Mouse (Mus musculus): ENCODE measurements around the gene Srsf7. TPM values are rescaled to one million over a fixed set of nuclear protein-coding genes. Genes with fewer than 3 reads are reported as not detected.
A peak's percentile ranks its signal among the peaks of the same experiment; 100 is the strongest.
"Not testable (repeated sequence)": the region's sequence is repeated elsewhere in the genome, so short reads cannot be mapped to it uniquely, and the experiment has no call there.

The Srsf7 gene
- total RNA-seq, 2 experiments from 2014 or later, result 36.9 to 41.9 TPM

- no peak for DNase-seq (ENCODE audit: low spot score)
- intact Hi-C loops (cut with DNase I), result loop anchor here (10.0 kb wide), 1 partner anchor 311 kb away; the partner anchor contains the start of gene Atl2
These were observed 821 bp downstream of the Srsf7 start for GRCm38 (mm10) chr17:80206301-80206670.

GRCm38 (mm10) chr17:80205657-80206056 lies 1.4 kb downstream of the Srsf7 start:
- intact Hi-C loops (cut with DNase I), result loop anchor here (10.0 kb wide), 1 partner anchor 311 kb away; the partner anchor contains the start of gene Atl2
- DNase-seq (ENCODE audit: low spot score), result no peak

GRCm38 (mm10) chr17:80199160-80199778 lies 7.8 kb downstream of the Srsf7 start:
- no peak for DNase-seq (ENCODE audit: low spot score)
- intact Hi-C loops (cut with DNase I), result no loop called here

- intact Hi-C loops (cut with DNase I), result no loop called here
- DNase-seq (ENCODE audit: low spot score), result no peak
These were observed 14.0 kb downstream of the Srsf7 start for GRCm38 (mm10) chr17:80193075-80193474.

- intact Hi-C loops (cut with DNase I), result loop anchor here (5.0 kb wide), 1 partner anchor 321 kb away; no protein-coding TSS in a partner anchor
These were observed 23.5 kb downstream of the Srsf7 start for GRCm38 (mm10) chr17:80183615-80184014.

DNA sequence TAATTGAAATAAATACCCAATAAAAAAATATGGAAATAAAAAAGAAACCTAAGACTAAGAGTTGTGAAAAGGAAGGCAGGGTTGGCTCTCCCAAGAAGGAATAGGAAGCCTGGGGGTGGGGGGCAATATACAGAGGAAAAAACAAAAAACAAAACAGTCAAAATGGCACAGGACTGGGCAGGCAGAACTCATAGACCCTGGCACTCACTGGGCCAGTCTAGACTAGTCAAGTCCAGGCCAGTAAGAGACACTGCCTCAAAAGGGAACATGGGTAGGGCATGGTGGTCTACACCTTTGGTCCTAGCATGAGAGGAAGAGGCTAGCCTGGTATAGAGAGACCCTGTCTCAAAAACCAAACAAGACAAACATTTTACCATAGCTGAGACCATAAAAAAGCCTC lies 26.6 kb downstream of the Srsf7 start:
- DNase-seq (ENCODE audit: low spot score), result no peak
- intact Hi-C loops (cut with DNase I), result loop anchor here (1.0 to 5.0 kb wide), 2 partner anchors 132 to 318 kb away; no protein-coding TSS in a partner anchor

More at GRCm38 (mm10) chr17:80183615-80184014, 23.5 kb downstream of the Srsf7 start:
- no peak for DNase-seq (ENCODE audit: low spot score)

- intact Hi-C loops (cut with DNase I), result loop anchor here (1.0 to 5.0 kb wide), 2 partner anchors 132 to 318 kb away; no protein-coding TSS in a partner anchor
These were observed 27.1 kb downstream of the Srsf7 start for GRCm38 (mm10) chr17:80179959-80180358.

DNA sequence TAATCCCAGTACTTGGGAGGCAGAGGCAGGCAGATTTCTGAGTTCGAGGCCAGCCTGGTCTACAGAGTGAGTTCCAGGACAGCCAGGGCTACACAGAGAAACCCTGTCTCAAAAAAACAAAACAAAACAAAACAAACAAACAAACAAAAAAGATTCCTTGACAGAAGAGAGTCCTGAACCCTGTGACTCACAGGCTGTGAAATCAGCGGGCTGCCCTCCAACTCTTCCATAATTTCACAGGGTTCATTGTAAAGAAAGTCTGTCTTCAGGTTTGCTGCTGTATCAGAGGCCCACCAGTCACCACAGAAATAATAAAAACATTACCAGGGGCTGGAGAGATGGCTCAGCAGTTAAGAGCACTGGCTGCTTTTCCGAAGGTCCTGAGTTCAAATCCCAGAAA lies 28.3 kb downstream of the Srsf7 start:
- intact Hi-C loops (cut with DNase I); DNase-seq (ENCODE audit: low spot score): not testable (repeated sequence)

More at GRCm38 (mm10) chr17:80179959-80180358, 27.1 kb downstream of the Srsf7 start:
- DNase-seq (ENCODE audit: low spot score), result peak; percentile 39

DNA sequence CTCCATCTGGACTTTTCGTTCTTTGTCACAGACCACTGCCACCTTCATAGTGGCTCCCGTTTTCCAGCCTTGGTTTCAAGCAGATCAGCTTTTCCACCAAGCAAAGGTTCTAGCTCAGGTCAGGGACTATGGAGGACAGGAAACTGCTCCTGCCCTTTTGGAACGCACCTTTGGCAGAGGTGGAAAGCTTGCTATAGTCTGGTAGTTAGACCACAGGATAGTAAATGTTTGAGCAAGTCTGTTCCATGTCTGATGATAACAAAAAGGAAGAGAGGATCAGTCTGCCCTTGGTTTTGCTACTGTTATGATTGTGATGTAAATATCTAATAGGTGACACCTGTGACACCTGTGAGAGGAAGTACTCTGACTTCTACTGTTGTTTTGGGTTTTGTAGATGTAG lies 31.1 kb downstream of the Srsf7 start:
- DNase-seq (ENCODE audit: low spot score), result no peak
- intact Hi-C loops (cut with DNase I), result no loop called here

DNA sequence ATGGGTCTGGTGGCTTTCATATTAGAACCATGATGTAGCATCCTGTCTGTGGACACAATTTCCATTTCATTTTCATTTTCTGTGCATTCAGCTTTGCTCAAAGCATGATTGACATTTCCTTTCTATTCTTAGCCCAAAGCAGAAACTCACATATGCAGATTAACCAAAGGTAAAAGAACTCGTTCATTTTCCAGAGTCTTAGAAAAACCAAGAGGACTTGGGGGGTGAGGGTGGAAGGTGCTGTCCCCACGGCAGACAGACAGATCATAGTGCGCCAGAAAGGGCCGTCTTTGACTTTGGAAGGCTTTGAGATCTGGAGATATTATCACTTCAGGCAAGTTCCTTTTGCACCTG lies 31.7 kb downstream of the Srsf7 start:
- no peak for DNase-seq (ENCODE audit: low spot score)
- intact Hi-C loops (cut with DNase I), result no loop called here

DNA sequence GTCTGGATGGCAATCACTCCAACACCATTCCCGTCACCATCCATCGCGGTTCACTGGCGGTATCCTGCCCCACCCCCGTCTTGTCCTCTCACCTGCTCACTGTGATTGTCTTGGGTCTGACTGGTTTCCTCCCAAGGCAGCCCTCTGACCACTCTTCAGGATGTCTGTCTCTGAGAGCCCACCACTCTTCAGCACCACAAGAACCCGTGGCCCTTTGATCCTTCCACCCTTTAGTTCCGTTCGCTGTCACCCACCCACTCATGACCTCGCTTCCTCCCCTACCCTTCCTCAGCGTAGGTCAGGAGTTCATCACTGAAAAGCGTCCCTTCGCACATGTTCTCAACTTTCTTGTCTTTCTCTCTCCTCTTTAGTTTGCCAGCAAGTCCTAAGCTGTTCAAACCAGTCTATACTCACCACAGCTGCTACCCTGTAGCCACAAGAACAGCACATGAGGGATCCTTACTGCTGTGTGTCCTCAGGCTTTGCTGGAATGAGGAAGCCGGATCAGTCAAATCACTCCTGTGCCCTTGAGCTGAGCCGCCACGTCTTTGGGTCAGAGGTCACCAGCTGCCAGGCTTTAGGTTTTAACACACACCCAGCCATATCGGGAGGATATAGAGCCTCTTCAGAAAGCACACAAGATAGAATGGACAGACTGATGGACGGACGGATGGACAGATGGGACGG lies 32.3 kb downstream of the Srsf7 start:
- intact Hi-C loops (cut with DNase I), result no loop called here
- DNase-seq (ENCODE audit: low spot score), result no peak

DNA sequence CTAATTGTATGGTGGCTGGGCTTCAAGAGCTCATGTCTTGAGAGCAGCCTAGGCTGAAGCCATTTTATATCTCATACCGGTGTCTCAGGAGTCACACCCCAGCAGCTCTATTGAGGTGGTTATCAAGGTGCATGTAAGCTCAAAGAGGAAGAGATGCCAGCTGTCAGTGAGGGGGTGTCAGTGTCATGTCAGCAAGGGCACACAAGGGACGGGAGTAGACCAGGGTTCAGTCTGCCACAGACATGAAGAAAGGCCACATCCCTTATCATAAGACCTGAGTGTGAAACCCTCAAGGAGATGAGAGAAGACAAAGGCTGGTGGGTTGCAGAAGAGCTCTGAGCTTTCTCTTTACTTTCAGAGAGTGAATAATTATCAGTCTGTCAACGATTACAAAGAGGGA lies 33.0 kb downstream of the Srsf7 start:
- intact Hi-C loops (cut with DNase I), result no loop called here
- no peak for DNase-seq (ENCODE audit: low spot score)

DNA sequence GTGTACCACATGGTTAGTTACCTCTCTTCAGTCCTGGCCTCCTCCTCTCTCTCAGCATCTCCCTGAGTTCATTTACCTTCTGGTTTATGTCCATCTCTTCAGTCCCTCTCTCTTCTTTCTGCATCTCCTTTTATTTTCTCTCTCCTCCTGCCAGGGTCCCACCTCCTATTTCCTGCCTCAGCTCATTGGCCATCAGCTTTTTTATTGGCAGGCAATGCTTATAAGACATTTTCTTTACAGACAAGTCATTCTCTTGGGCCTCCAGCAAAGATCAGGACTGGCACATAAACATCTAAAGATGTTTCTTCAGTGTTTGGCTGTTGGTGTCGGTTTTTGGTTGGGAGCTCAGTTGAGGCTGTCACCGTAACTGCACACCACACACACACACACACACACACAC lies 33.4 kb downstream of the Srsf7 start:
- intact Hi-C loops (cut with DNase I), result no loop called here
- no peak for DNase-seq (ENCODE audit: low spot score)

GRCm38 (mm10) chr17:80172761-80173160 lies 34.3 kb downstream of the Srsf7 start:
- intact Hi-C loops (cut with DNase I), result no loop called here

GRCm38 (mm10) chr17:80171948-80172347 lies 35.2 kb downstream of the Srsf7 start:
- no peak for DNase-seq (ENCODE audit: low spot score)
- intact Hi-C loops (cut with DNase I), result no loop called here

More at GRCm38 (mm10) chr17:80172761-80173160, 34.3 kb downstream of the Srsf7 start:
- DNase-seq (ENCODE audit: low spot score), result no peak

DNA sequence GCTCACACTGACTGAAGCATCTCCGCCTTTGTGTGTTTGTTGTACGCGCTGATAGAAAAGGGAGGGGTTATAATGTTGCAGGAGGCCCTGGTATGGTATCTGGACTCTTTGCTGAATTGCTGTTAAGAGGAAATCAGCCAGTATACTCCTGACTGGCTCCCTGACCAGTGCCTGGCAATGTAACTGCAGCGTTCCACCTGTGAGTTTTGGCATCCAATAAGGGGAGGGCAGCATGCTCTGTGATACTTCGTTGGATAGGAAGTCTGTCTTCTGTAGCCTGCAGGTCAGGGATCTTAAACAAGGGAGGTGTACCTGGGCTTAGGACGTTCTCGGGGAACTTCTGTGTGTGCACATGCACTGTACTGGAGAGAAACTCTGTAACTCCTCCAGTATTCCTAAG lies 36.2 kb downstream of the Srsf7 start:
- no peak for DNase-seq (ENCODE audit: low spot score)
- intact Hi-C loops (cut with DNase I), result no loop called here

GRCm38 (mm10) chr17:80169792-80170191 lies 37.3 kb downstream of the Srsf7 start:
- intact Hi-C loops (cut with DNase I), result no loop called here
- no peak for DNase-seq (ENCODE audit: low spot score)

DNA sequence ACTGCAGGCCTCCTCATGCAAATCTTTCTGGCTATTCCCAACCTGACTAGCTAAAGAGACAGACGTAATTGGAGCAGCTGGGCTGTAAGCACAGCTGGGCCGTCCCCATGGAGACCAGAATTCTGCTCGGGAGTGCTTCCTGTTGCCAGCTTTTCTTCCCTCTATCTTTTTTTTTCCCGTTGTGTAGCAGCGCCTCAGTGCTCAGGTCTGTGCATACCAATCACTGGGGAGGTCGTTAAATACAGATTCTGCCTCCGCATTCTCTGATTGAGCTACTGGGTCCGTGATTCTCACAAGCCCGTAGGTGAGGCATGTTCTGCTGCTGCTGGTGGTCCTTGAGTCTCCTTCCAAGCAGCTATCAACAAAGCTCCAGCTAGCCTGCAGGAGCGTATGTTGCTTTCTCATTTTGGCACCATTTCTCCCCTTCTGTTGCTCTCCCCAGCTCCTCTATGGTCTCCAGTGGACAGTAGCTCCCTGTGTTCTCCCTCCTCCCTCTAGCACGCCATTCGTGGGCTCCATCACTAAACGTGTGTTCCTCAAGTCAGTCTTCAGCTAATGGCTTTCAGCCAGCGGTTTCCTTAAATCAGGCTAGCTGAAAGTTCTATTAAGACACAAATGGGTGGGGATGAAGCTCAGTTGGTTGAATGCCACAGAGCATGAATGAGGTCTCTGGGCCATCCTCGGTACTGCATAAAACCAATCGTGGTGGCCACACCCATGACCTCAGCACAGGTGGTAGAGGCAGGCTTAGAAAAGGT lies 38.5 kb downstream of the Srsf7 start:
- intact Hi-C loops (cut with DNase I), result no loop called here
- no peak for DNase-seq (ENCODE audit: low spot score)

- DNase-seq (ENCODE audit: low spot score), result no peak
- intact Hi-C loops (cut with DNase I), result no loop called here
These were observed 39.3 kb downstream of the Srsf7 start for GRCm38 (mm10) chr17:80167851-80168251.

DNA sequence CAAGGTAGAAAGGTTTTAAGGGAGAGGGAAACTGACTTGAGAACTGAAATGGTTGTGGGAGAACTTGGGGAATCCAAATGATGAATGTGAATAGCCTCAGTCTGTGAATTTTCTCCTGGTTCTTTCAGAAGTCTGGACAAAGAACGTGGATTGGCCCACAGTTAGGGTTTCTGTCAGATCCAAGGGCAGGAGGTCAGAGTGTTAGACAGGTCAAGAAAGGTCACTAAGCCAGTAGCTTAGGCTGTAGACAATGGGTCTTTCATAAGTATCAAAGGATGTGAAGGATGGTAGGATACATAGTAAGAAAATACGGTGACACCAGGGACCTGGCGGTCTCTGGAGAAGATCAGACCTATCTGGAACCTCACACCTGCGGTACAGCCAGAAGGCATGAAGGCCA lies 39.7 kb downstream of the Srsf7 start:
- intact Hi-C loops (cut with DNase I), result no loop called here
- no peak for DNase-seq (ENCODE audit: low spot score)

DNA sequence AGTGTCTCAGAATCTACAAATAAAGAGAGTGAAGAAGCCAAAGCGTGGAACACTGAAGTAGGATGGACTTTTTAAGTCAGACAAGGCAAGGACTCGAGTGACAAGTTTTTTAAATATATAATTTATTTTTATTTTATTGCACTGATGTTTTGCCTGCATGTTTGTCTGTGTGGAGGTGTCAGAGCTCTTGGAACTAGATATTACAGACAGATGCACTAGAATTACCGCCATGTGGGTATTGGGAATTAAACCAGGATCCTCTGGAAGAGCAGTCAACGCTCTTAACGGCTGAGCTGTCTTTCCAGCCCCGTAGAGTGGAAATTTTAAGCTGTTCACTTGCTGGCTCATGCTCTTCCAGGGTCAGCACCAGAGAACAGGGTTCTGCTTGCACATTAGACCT lies 40.8 kb downstream of the Srsf7 start:
- intact Hi-C loops (cut with DNase I), result no loop called here
- no peak for DNase-seq (ENCODE audit: low spot score)
